Mouse (Mus musculus): ENCODE measurements around the gene Vwa8.

The Vwa8 gene

DNA sequence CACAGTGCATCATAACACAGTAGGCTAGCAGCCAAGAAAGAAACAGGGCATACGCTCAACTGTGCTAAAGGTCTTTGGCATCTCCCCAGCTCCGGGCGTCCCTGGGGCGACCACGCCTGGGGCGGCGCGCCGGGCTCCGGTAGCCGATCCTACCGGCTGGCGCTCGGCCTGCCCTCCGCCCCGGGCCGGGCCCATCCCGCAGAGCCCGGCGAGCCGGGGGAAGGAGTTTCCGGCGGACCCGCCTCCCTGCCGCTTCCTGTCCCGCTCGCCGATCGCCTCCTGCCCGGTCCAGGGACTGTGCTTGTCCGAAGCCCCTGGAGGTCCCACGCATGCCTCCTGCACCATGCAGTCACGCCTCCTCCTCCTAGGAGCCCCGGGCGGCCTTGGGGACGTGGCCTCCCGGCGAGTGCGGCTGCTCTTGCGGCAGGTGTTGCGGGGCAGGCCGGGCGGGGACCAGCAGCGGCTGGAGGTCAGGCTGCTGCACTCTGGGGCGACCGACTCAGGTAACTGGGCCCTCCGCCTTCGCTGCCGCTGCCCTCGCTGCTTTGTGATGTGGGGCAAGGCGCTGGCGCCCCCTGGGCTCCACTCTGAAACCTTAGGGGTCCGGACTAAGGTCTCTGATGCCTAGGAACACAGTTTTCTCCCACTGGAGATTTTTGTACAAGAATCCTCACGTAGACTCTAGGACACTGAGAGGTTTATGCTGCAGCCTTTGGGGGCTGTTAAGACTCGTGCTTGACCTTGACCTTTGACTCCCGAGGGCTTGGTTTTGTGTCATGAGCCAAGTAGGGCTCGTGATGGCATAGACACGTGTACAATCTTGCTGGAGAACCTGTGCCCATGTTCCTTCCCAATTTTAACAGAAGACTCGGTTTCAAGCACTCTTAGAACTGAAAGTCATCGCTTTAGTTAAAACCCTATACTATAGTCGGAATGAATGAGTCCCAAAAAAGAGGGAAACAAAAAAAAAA is at the start of gene Vwa8:
Gene Vwa8, plus strand, starts transcription at position 112 of the 971 bp plus-strand sequence.
- no peak for DNase-seq (ENCODE audit: low read depth)

DNA sequence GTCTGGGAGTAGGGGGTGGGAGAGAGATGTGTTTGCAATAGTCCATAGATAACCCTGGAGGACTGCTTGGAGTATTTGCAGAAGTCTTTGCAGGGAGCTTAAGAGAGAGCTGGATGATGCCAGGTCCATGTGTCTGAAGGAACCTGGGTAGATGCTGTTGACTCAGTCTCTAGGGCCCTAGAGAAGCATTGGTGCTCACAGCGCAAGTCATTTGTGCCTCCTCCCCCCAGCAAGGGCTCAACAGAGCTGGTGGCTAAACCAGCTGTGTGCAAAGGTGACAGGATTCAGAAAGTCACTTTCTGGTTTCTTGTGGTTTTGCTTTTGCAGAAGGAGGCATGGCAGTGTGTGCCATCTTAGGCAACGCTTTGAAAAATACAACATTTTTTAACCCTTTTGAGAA is 46.5 kb upstream of the Vwa8 start:
- DNase-seq (ENCODE audit: low read depth), result no peak

DNA sequence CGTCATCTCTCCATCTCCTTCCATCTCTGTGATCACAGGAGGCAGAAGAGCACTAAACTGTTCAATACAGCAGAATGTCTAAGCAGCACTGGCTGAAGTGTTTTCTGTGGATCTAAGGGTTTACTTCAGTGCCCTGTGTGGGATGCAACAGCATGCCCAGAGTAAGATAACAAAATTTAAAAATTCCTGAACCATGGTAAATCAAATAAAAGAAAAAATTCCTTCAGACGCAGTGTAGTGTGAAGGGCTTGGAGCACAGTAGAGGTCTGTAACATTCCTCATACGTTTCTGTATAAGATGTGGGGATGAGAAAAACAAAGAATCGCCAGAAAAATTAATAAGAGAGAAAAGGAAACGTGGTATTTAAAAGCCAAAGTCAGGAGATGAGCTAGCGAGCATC is 44.9 kb upstream of the Vwa8 start:
- DNase-seq (ENCODE audit: low read depth), result no peak

DNA sequence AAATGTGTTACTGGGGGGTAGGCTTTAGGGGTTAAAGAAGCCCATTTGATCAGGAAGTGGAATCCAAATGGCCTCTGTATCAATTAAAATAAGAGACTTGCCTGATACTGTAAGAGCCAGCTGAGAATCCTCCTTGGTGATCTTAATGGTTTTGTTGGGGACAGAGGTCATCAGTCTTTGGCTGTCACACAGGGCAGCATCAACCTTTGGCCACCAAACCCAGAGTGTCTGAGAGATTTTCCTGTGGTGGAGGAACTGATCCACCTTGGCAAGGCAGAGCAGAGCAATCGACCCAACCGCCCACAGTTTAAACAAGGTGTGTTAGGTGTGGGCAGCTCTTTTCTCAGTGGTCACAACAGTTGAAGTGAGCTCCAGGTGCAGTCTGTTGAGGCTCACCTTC is 36.0 kb upstream of the Vwa8 start:
- DNase-seq (ENCODE audit: low read depth), result no peak

DNA sequence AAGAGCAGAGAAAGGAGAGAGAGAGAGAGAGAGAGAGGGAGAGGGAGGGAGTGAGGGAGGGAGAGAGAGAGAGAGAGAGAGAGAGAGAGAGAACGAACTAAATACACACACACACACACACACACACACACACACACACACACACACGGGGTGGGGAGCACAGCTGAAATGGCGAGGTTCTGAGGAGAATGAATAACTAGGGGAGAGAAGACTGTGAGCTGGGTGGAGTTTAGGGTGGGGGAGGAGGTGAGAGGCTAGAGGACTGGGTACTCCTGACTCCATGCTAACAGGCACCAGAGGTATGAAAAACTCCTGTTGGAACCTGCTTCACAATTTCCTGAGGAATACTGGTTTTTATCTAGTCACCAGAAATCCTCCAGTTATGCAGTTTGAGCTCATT is 32.4 kb upstream of the Vwa8 start:
- no peak for DNase-seq (ENCODE audit: low read depth)

DNA sequence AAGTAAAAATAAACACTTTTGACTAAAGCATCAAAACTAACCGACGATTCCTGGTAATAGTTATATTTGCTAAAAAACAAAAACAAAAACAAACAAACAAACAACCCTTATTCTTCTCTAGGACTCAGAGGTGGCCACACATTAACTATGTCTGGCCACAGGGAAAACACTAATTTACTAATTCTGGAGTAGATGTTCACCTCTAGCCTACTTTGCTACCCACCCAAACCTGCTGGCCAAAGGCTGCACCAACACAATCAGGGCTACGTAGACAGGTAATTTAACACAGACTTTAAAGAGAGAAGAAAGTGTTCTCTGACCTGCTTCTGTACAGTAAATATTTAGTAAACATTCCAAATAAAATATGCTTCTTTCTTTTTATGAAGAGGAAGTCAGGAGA is 31.2 kb upstream of the Vwa8 start:
- no peak for DNase-seq (ENCODE audit: low read depth)

DNA sequence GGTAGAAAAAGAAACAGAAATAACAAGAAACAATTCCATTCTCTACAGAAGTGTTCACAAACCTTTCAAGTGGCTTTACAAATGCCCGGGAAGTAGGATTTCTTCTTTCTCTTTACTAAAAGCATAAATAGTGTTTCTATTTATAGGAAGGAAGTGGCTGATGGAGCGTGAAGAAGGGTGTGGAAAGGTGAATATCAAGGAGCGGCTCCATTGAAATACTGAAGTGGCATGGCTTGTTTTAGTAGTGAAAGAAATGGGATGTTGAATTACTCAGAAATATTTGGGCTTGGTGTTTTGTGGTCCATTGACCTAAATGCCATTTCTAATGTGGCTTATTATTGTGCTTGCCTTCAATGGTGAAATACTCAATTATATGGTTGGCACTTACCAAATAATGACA is 30.4 kb upstream of the Vwa8 start:
- no peak for DNase-seq (ENCODE audit: low read depth)

DNA sequence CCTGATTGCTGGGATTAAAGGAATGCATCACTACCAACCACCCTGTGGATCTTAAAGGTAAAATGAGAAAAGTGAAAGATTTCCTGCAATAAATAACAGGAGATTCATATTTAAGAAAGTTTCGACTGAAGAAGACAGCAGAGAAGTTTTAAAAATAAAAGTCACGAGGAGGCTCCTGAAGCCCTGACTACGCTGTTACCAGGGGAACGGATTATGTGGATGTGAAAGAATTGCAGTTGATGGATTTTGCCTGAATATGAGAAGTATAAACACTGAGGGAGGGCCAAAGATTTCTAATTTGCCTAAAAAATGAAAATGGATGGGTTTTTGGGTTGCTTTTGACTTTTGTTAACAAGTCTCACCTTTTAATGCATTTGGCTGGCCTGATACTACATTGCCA is 24.8 kb upstream of the Vwa8 start:
- DNase-seq (ENCODE audit: low read depth), result no peak

DNA sequence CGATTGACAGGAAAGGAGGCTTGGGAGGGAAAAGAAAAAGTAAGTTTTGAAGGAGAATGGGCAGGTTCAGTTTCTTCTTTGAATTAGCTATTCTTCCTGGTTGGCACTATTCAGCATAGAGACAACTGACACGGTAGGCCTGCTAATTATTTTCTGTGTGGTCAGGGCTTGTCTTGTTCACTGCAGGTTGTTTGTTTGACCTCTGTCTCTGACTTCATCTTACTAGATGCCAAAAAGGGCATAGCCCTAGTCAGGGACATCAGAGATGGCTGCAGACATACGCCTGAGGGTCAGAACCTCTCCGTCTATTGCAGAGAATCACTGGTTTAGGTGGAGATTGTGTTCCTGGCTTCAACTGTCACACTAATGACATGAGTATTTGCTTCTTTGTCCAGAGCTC is 24.3 kb upstream of the Vwa8 start:
- no peak for DNase-seq (ENCODE audit: low read depth)

DNA sequence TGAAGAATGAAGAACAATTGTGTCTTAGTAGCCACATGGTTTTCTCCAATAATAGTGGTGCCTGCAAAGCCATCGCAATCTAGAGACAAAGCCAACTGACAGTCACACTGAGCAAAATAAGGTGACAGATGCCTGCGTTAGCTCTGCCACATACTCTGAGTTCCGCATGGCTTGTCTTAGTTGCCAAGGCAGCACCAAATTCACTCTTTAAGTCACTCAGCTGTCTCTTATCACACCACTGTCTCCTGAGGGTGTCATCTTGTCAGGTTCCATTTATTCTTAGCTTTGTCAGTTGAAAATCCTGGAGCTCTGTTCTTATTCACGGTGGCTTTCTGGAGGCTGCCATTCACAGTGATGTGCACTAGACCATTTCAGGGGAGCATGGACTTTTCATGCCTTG is 17.7 kb upstream of the Vwa8 start:
- no peak for DNase-seq (ENCODE audit: low read depth)

DNA sequence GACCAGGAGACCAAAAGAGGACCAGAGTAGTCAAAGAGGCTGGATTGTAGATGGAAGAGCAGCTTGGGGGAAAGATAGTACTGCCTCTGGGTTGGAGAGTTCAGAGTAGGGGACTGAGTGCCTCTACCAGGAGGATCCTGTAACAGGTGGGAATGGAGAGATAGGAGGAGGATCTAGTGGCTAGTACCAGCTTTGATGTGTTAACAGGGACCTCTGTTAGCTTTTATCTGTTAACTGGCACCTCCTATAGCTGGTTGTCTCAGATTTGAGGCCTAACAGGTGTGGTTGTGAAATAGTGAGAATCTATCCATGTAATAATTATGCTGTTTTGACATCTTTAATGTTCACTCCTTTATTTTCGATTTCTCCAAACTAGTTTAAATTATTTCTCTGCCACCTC is 904 bp upstream of the Vwa8 start:
- no peak for DNase-seq (ENCODE audit: low read depth)

DNA sequence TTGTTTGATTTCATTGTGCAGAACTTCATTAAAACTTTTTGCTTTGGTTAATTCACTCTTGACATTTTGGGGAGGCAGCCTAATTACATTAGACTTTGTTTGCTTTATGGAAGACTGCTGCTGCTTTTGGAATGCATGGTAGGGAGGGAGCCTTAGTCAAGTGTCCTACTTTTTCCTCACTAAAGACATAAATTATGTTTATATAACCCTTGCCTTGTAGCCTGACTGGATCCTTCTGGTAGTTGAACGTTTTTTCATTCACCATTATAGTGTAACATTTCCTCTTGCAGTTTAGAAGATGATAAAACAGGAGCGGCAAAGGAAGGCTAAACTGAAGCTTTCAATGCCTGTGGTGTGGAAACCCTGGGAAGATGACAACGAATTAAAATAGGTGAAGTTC is 375 bp upstream of the Vwa8 start:
- no peak for DNase-seq (ENCODE audit: low read depth)

DNA sequence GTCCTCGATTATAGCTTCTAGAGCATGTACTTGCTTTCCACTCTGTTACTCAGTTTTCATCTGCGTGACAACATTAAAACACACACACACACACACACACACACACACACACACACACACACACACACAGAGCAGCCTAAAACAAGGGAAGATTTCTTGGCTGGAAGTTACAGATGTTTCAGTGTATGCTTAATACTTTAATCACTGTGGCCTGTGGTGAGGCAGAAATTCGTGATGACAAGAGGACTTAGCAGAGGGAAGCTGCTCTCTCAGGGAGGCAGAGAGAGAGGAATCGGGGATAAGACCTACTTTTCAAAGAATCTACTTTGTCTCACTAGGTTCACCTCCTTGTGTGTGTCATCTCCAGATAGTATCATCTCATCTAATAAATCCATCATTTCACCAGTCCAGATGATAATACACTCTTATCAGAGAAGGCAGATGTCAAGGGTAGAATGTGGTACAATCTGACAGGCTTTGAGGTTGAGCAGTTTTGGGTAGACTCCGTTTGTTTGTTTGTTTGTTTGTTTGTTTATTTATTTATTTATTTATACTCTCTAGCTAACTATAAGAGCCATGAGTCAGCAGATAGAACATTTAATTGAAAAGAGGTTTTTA is 1.2 kb downstream of the Vwa8 start:
- DNase-seq (ENCODE audit: low read depth), result no peak

DNA sequence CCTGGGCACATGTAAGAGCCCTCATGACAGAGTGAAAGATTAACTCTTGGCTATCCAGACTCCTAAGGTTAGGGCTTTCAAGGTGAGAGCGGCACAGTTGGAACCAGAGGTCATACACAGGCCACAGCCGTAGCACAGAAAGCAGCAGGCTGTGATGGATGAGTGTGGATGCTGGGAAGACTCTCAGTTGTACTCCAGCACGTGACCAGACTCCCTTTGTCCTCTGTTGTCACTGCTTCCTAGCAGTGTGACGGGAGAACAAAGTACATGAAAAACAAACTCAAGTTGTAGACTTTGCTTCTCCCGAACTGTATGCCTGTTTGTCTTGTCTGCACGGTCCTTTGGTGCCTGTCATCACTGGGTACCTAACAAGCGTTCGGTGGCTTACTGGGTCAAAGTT is 1.8 kb downstream of the Vwa8 start:
- no peak for DNase-seq (ENCODE audit: low read depth)

DNA sequence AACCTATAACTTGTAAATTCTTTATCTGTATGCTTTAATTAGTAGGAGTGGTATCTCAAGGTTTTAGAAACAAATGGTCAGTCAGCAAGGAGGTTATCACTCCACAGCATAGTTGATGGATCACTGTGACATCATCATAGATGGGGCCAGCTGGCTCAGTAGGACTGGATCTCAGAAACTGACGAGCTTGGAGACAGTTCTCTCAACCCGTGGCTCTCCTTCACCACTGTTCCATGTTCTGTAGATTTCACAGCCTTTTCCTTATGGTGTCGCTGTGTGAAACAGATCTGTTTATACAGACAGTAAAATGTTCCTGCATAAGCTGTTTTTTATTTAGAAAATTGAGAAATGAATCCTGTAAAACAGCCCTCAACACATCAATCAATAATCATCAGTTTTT is 2.5 kb downstream of the Vwa8 start:
- DNase-seq (ENCODE audit: low read depth), result no peak

DNA sequence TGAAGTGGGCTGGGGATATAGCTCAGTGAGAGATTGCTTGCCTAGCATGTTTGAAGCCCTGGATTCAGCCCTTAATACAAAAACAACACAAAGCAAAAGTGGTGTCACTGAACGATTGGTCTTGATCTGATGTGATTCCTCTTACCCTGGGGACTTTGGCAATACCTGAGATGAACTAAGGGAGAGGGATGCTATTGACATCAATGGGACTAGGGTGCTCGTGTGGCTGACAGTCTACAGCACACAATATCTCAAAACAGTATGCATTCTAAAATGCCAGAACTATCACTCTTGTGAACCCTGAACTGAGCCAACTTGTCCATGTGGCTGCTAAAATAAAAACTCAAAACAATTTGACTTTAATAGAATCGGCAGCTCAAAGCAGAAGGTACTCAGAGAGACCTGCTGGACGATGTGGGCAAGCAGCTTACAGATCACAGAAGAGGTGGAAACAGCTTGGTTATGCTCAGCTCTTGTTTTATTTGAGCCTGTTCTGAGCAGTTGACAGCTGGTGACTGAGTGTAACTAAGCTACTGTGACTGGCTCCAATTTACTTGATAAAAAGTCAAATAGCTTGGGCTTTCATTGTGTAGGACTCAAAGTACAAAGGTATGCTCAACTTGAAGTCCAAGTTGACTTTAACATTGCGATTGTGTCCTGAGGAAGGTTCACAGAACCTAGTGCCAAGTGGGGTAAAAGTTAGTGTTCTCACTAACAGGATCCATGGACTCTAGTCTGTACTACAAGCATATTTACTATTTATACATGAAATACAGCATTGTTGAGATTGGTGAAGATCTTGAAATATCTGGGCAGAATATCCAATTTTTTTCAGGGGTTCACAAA is 3.8 kb downstream of the Vwa8 start:
- no peak for DNase-seq (ENCODE audit: low read depth)

DNA sequence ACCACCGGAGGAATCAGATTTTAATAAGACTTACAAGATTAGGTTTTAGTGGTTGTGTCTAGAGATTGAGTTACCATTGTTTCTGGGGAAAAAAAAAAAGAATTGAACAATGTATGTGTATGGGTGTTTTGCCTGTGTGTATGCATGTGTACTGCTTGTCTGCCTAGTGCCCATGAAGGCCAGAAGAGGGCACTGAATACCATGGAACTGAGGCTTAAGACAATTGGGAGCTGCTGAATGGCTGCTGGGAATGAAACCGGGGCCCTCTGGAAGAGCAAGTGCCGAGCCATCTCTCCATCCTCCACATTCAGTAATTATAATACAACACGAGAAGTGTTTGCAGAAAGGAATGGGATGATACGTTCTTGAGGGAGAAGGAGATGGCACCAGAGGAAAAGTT is 12.3 kb downstream of the Vwa8 start:
- DNase-seq (ENCODE audit: low read depth), result no peak

DNA sequence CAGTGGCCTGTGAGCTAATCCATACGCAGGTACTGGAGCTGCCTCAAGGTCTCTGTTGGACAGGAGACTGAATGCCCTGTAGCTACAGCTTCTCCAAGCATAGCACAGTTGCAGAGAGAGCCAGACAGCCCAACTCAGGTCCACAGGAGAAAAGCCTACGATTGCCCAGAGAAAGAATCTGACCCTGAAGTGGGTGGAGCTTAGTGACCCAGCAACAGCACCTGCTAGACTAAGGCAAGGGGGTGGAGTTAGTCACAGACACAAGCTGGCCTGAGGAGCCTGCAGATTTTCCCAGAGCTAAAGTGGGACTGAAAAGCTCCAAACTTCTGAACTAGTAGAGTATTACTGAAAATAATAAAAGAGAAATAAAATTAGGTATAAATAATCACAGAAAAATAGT is 21.2 kb downstream of the Vwa8 start:
- no peak for DNase-seq (ENCODE audit: low read depth)

DNA sequence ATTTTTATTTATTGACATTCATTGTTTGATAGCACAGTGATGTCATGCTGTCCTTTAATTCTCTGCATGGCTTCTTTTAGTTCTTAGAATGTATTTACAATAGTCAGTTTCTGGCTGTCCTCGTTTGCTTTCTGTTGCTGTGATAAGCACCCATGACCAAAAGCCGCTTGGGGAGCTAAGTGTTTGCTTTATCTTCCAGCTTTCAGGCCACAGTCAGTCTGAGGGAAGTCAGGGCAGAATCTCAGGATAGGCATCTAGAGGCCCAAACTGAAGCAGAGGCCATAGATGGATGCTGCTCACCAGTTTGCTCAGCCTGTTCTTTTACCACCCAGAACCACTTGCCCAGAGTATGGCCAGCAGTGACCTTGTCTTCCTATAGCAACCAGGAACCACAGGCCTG is 28.3 kb downstream of the Vwa8 start:
- DNase-seq (ENCODE audit: low read depth), result no peak

DNA sequence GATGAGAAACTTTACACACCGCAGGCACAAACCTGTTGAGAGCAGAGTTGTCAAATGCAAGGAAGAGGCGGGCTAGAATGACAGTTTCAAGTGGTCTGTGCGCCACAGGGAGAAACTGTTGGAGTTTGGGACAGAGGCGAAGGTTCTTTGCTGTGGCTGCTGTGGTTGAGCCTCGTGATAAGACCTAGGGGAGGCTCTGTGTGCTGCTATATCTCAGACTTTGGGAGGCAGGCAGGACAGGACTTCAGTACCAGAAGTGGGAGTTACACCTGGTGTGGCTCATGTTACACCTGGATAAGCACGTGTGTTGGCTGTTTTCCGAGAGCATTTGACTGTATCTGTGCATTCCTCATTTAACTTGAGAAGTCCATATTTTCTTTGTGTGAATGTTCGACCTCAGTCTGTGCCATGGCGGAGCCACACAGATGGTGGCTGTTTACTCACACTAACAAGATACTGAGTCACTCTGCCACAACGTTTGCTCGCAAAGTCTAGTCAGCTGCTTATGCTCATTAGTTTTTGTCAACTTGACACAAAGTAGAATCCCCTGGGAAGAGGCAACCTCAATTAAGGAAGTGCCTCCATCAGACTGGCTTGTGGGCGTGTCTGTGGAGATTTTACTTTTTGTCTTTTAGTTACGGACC is 29.7 kb downstream of the Vwa8 start:
- no peak for DNase-seq (ENCODE audit: low read depth)

DNA sequence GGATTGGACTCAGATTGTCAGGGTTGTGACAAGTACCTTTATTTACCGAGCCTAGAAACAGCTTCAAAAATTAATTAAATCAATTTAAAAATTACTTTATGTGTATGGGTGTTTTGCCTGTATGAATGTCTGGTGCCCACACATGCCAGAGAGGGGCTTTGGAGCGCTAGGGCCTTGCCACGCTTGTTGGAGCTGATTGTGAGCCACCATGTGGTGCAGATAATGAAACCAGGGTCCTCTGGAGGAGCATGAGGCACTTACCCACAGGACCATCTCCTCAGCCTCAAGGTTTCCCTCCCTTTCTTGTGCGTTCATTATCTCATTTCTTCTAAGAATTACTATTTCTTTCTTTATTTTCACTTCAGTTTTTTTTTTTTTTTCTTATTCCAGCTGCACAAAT is 32.0 kb downstream of the Vwa8 start:
- no peak for DNase-seq (ENCODE audit: low read depth)

DNA sequence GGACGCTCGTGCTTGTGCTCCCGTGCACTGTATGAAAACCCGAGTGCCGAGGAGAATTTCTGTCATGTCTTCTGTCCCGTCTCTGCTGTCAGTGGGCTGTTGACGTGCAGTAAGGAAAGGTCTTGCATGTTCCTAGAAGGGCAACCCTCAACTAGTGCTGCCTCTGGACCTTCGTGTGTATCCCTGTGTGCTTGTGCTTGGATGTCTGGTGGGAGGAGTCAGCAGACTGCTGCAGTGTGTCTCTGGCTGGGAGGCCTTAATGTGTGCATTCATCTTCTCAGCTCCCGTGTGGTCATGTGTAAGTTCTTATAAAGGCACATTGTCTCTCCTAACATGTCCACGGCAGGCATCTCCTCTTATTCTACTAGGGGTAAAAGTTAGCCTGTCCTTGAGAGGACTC is 32.7 kb downstream of the Vwa8 start:
- no peak for DNase-seq (ENCODE audit: low read depth)
